Mouse (Mus musculus): Measurements from ENCODE around the gene Cmtm3.

GRCm38 (mm10) chr8:104342426-104342825 lies 3.2 kb downstream of the Cmtm3 start:
- no peak for TF ChIP-seq POLR2A (IDR thresholded peaks at IDR 0.05; ENCODE audit: borderline replicate concordance, control insufficient read depth, low read depth, low read length)
- TF ChIP-seq CTCF (IDR thresholded peaks at IDR 0.05; ENCODE audit: control insufficient read depth, insufficient read depth, low read length), result no peak

Data from bone marrow, adult 2 months (tissue).